Mouse (Mus musculus): ENCODE results near the gene Eml2. TPM values are rescaled to one million over a fixed set of nuclear protein-coding genes. Genes with fewer than 3 reads are reported as not detected.
A peak's percentile ranks its signal among the peaks of the same experiment; 100 is the strongest.
"Not testable (repeated sequence)": the region's sequence is repeated elsewhere in the genome, so short reads cannot be mapped to it uniquely, and the experiment has no call there.

The Eml2 gene
- total RNA-seq (2021): 10 to 100 TPM; 37.7 to 41.0 TPM
- long read RNA-seq, experiment 1, transcript Eml2-203 (19 exons, 2,255 nt): major isoform, 17 of 25 reads
- long read RNA-seq, experiment 1, partial matches to known transcripts: 0 of 25 reads
- long read RNA-seq, experiment 1, other reads (novel, unspliced or antisense): 4 of 25 reads
- long read RNA-seq, experiment 2, partial matches to known transcripts: 0 of 1 reads
- long read RNA-seq, experiment 2, other reads (novel, unspliced or antisense): 1 of 1 reads

- no peak for DNase-seq
These were observed at the start of gene Eml2 for GRCm38 (mm10) chr7:19175708-19176515. Gene Eml2 (plus strand): TSS chr7:19176421.

DNA sequence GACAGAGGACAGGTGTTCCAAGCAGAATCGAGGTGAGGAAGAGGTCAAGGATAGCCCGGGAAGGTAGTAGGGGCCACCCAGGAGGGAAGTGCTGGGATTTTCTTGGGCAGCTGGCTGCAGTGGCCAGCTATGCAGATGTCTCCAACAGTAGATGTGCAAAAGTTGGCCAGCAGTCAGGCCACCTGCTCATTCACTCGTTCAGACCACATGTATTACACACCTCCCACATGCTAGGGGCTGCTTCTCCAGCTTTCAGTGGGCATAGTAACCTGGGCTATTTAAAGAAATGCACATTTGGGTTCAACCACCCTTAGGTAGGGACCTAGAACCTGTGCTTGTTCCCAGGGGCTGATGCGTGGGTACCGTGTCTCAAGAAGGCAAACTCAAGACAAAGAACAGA, 48.5 kb upstream of the Eml2 start:
- DNase-seq: no peak

DNA sequence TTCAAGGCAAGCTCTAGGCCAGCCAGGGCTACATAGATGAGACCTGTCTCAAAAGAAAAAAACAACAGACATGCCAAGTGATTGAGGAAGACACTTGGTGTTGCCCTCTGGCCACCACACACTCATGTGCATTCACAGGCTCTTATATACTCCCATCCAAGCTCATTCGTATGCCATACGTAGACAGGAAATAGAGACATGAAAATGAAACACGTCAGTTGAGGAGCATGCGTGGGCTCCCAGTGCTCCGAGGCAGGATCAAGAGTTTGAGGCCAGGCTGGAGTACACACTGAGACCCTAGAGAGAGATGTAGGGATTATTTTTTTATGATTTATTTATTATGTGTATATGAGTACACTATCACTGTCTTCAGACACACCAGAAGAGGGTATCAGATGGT, 46.8 kb upstream of the Eml2 start:
- DNase-seq: no peak

GRCm38 (mm10) chr7:19130657-19131056, 45.6 kb upstream of the Eml2 start:
- DNase-seq: no peak

GRCm38 (mm10) chr7:19131324-19131848, 44.8 kb upstream of the Eml2 start:
- peak; percentile 99 for DNase-seq

DNA sequence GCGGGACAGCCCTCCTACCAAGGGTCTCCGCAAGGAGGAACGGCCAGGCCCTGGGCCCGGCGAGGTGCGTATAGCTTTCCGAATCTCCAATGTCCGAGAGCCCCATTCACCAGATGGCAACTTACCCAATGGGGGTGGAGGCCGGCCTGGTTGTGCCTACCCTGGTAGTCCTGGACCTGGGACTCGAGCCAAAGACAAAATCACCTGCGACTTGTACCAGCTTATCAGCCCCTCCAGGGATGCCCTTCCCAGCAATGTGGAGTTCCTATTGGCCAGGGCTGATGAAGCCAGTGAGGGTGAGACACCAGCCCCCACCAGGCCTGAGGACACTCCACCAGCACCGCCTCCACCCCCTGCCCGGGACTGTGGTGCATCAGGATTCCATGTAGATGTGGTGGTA, 40.1 kb upstream of the Eml2 start:
- no peak for DNase-seq

DNA sequence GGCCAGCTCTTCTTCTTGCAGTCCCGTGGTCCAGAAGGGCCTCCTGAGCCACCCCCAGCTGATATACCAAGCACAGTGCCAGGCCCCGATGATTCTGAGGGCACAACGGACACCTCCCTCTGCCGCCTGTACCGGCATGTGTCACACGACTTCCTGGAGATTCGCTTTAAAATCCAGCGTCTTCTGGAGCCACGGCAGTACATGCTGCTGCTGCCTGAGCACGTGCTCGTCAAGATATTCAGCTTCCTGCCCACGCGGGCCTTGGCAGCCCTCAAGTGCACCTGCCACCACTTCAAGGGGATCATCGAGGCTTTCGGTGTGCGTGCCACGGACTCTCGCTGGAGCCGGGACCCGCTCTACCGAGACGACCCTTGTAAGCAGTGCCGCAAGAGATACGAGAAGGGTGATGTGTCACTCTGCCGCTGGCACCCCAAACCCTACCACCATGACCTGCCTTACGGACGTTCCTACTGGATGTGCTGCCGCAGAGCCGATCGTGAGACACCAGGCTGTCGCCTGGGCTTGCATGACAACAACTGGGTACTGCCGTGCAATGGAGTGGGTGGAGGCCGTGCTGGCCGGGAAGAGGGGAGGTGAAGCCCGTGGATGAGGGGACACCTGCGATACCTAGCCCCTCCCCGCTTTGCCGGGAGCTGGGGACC, 39.4 kb upstream of the Eml2 start:
- no peak for DNase-seq

GRCm38 (mm10) chr7:19137380-19137779, 38.8 kb upstream of the Eml2 start:
- DNase-seq: peak; percentile 76

DNA sequence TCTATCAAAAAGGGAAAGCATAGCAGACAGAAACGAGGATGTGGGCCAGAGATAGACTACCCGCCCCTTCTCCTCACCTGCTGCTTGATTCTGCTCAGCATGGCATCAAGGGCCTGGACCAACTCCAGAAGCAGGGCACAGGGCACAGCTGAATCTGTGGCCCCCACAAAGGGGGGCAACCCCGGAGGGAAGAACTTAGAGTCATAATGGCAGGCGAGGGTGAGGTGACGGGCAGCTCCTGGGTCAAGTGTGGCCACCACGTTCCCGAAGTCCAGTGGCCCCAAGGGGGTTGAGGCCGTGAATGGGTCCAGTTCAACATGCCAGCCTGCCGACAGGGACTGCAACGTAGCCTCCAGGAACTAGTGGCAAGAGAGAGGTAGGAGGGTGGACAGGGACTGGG, 29.4 kb upstream of the Eml2 start:
- no peak for DNase-seq

DNA sequence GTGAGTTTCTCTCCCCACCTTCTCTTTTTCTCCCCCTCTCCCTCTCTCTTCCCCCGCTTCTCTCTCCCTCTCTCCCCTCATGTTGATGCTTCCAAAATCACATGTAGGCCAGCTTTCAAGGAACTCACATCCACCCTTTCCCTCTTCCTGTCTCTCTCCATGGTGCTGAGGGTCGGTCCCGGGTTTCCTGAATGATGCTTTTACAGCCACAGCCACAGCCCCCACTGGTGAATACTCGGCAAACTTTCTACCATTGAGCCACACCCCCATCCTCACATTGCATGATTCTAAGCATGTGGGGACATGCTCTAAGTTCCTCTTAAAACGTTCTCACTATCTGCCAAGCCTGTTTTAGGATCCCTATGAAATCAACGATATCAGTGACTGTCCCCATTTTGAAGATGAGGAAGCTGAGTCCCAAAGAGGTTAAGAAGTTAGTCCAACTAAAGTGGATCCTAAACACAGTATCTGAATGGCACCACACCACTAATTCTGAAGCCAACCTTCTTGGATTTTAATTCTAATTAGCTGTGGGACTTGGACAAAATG, 28.6 kb upstream of the Eml2 start:
- no peak for DNase-seq

GRCm38 (mm10) chr7:19148180-19148874, 27.9 kb upstream of the Eml2 start:
- no peak for DNase-seq

- DNase-seq: peak; percentile 97
These were observed 27.2 kb upstream of the Eml2 start, which contains the start of gene Qpctl for GRCm38 (mm10) chr7:19148875-19149541. Gene Qpctl (minus strand): TSS chr7:19149291.

DNA sequence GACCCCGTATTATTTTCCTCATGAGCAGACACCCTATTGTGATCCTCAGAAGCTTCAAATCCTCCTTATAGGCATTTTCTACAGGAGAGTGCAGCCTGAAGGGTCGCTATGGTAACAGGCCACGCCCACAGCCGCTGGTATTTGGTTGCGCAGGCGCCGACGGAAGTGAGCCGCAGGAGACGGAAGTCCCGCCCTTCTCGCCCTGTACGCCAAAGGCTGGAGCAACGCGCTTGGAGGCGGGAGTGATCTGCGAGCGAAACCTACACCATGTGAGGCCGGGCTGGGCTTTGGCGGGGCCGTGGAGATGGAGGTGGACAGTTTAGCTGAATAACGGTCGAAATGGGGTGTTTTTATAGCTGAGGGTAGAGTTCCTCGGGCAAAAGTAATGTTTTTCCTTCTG, 26.6 kb upstream of the Eml2 start, which contains the start of gene Snrpd2:
Snrpd2 (plus strand) TSS at position 97 of the 400 bp plus-strand sequence.
- peak; percentile 98 for DNase-seq

GRCm38 (mm10) chr7:19151121-19151520, 25.1 kb upstream of the Eml2 start:
- not testable (repeated sequence) for DNase-seq

DNA sequence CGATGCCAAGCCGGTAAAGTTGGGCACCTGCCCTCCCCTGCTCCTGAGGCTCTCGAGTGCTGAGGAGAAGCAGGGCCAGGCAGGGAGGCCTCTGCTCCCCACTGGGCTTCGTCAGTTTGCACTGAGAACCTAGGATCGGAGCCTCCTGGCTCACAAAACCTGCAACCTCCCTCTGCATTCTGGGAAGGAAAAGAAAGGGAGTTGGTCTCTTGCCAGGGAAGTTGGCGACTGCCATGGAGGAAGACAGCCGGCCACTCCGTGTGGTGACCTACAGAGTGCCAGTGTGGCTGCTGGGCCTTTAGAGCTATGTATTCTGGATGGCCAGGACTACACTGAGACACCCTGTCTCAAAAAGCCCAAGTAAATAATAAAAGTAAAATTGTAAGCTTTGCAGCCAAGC, 21.4 kb upstream of the Eml2 start:
- no peak for DNase-seq

DNA sequence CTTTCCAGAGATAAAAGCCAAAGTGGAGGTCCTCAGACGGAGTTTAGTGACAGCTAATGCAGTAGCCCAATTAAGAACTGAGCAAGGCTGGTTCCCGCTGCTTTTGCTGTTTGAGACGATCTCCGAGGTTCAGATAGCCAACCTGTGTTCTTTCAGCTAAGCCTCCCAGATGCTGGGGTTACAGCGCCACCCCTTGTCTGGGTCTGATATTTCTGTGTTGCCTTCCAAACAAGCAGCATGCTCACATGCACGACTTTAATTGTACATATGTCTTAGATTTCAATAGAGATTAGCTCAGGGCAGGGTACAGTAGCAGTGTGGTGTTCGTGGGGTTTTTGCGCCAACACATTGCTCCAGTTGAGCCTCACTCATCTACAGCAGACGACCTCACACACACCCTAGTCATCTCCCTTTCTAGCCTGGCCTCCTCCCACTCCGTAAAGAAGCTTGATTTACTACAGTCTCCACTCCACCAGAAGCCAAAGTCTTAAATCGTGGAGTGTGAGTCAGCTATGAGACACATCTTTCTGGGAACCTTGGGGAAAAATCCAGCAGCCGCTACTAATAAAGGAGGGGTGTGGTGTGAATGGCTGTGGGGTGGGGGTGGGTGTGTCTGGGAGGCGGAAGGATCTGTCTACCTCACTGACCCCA, 20.3 kb upstream of the Eml2 start:
- peak; percentile 65 for DNase-seq

- peak; percentile 97 for DNase-seq
These were observed 18.9 kb upstream of the Eml2 start for GRCm38 (mm10) chr7:19157160-19157800.

DNA sequence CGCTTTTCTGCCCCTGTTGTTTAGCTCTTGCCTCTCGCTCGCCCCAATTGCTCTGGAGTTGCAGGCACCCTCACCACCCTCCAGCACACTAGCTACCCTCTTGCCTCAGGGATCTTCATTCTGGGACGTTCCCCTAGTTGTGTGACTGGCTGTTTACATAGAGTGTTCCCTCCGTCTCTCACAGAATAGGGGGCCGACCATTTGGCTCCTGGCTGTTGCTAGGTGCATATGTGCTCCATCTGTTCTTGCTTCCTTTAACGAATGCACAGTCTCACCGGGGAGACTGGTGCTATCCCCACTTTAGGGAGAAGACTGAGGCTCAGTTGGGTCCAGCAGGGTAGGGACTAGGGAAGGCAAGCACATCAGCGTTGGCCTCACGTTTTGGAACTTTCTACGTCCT, 17.6 kb upstream of the Eml2 start:
- DNase-seq: no peak

GRCm38 (mm10) chr7:19159411-19159810, 16.8 kb upstream of the Eml2 start:
- no peak for DNase-seq

DNA sequence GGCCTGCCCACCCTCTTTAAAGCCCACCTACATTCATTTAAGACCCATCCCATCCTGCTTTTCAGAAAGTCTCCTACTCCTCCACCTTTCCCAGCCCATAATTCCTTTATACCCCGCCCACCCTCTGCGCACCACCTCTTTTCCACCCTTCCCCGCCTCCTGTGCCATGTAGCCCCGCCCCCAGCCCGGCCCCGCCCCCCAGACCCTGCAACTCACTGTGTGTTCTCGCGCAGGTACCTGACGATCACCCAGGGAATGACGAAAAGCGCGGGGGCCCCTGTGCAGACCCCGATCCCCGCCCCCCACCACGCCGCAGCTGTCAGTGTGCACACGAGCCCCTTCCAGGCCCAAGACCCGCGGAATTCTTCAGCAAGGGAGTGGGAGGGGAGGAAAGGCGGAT, 16.1 kb upstream of the Eml2 start:
- peak; percentile 52 for DNase-seq

Measured in adrenal gland, postnatal 10 days (tissue).